Mouse (Mus musculus) adrenal gland, postnatal 25 days (tissue): ENCODE results near the gene Fam149b. TPM values are rescaled to one million over a fixed set of nuclear protein-coding genes. Genes with fewer than 3 reads are reported as not detected.

Experiments used
- DNase-seq: peaks from one replicate; pipeline ENCODE4 v3.0.0; 2021; ENCODE audit warnings: mixed read lengths
- total RNA-seq: library from RNA; stranded (reverse); gene quantifications from 2 replicates; pipeline ENCODE4 v1.2.3, GENCODE M21; 2021

Fam149b gene
- total RNA-seq, 1 experiment from 2014 or later: 40.0 TPM

GRCm38 (mm10) chr14:20389446-20390079 is 41.6 kb downstream of the Fam149b start:
- DNase-seq: no peak

GRCm38 (mm10) chr14:20392326-20392725 is 44.4 kb downstream of the Fam149b start:
- no peak for DNase-seq

DNA sequence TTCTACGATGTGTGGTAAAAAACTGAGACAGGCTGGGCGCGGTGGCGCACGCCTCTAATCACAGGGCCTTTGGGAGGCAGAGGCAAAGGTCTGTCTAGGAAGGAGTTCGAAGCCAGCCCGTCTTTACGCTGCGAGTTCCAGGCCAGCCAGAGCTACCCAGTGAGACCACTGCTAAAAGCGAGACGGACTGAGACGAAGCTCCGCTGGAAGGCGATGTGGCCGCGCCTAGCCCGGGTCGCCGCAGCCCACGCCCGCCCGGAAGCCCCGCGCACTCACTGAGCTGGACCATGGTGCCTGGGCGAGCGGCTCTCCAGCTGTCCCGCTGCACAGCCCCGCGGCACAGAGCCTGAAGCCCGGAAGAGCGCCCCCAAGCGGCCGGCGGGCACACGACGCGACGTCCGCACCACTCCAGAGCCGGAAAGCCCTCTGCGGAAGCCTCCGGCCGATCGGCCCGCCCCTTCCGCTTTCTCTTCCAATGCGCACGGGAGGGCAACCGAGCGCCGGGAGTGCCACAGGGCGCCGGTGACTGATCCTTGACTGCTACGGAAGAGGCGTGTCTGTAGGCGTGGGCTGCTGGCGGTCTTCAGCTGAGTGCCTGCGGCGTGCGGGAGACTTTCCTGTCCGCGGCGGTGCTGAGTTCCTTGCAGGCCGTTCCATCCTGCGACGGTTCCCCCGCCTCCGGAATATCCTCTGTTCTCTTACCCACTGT is 45.4 kb downstream of the Fam149b start, which contains the start of gene Mrps16:
TSS of gene Mrps16 (minus strand) at position 430 of the 709 bp plus-strand sequence.
- peak; percentile 93 for DNase-seq

GRCm38 (mm10) chr14:20397220-20397619 is 49.3 kb downstream of the Fam149b start:
- no peak for DNase-seq

- DNase-seq: peak; percentile 47
These were observed 50.9 kb downstream of the Fam149b start for GRCm38 (mm10) chr14:20398864-20399263.

DNA sequence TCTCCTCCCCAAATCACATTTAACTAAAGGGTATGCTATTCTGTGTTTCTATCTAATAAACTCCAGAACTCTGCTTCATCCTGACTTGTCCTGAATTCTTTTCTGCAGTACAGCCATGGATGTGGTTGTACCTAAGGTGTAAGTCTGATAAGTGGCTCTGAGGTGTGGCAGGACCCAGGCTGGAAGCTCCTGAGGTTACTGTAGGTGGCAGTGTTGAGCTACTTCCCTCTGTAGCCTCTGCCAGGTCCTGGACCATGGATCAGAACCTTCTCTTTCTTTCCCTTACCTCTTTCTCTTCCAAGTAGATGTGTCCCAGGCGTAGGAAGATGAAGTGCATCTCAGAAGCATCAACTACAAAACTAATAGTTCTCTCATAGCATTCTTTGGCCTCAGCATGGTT is 52.1 kb downstream of the Fam149b start:
- DNase-seq: no peak

GRCm38 (mm10) chr14:20422257-20422656 is 74.3 kb downstream of the Fam149b start:
- DNase-seq: no peak

DNA sequence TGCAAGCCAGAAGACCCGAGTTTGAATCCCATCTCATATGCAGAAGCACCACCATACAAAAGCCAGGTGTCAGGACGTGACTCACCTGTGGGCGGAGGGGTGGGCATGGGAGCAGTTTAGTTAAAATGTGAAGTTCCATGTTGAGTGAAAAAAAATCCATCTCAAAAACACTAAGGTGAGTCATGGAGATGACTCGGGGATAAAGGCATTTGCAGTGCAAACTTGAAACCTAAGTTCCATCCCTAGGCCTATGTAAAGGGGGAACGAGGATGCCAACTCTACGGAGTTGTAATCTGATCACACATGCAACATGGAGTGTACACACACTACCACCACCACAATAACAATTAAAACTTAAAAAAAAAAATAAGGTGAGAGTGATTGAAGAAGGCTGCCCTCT is 75.1 kb downstream of the Fam149b start:
- DNase-seq: no peak

- no peak for DNase-seq
These were observed 80.6 kb downstream of the Fam149b start for GRCm38 (mm10) chr14:20428593-20428992.

DNA sequence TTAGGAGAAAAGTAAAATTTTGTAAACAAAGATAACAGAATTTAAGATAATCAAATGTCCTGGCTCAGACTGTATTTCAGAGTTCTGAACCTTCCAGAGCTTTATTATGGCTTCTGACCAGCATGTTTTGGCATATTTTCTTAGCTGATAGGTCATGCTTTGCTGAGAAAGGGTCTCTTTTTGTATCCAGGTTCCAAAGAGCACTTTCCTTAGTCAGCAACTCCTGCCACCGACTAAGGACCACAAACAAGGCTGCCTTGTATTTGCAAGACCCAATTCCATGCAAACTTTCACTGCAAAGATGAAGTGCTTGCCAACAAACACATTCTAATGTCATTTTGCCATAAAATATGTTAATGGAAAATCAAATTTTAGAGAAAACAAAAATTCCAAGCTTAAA is 81.9 kb downstream of the Fam149b start:
- DNase-seq: no peak

GRCm38 (mm10) chr14:20431726-20432125 is 83.8 kb downstream of the Fam149b start:
- no peak for DNase-seq

- DNase-seq: no peak
These were observed 84.5 kb downstream of the Fam149b start for GRCm38 (mm10) chr14:20432420-20432819.

Other genes starting within 250 kb of the Fam149b start
- 8.2 and 9.0 TPM in 2 replicates for gene Saysd1, start 209.6 kb upstream of the Fam149b start, total RNA-seq
- 5.9 and 12.0 TPM in 2 replicates for gene Kcnk5, start 166.4 kb upstream of the Fam149b start, total RNA-seq
- not detected in 2 replicates for gene Kcnk16, start 79.0 kb upstream of the Fam149b start, total RNA-seq
- gene Nudt13, start 53.5 kb upstream of the Fam149b start, total RNA-seq: 41.4 and 59.6 TPM in 2 replicates
- 40.3 TPM in 2 replicates for gene Ecd, start within 50 bp of the Fam149b start, total RNA-seq
- gene Dnajc9, start 40.7 kb downstream of the Fam149b start, total RNA-seq: 35.2 and 39.1 TPM in 2 replicates
- 51.0 and 53.3 TPM in 2 replicates for gene Mrps16, start 45.5 kb downstream of the Fam149b start, total RNA-seq
- gene Cfap70, start 104.1 kb downstream of the Fam149b start, total RNA-seq: 0.90 and 2.6 TPM in 2 replicates
- 109 and 114 TPM in 2 replicates for gene Anxa7, start 132.0 kb downstream of the Fam149b start, total RNA-seq
- gene Mss51, start 148.7 kb downstream of the Fam149b start, total RNA-seq: 1.1 and 1.9 TPM in 2 replicates
- gene Ppp3cb, start 198.4 kb downstream of the Fam149b start, total RNA-seq: 61.0 and 70.9 TPM in 2 replicates